Mouse (Mus musculus): ENCODE data around the gene Lin28b.
"Not testable (repeated sequence)": the region's sequence is repeated elsewhere in the genome, so short reads cannot be mapped to it uniquely, and the experiment has no call there.

Lin28b gene

GRCm38 (mm10) chr10:45411741-45412140 lies 74.5 kb downstream of the Lin28b start:
- DNase-seq (ENCODE audit: low spot score): no peak

- DNase-seq (ENCODE audit: low spot score): no peak
These were observed 75.4 kb downstream of the Lin28b start for GRCm38 (mm10) chr10:45410624-45411341.

- DNase-seq (ENCODE audit: low spot score): no peak
These were observed 86.4 kb downstream of the Lin28b start for GRCm38 (mm10) chr10:45399702-45400243.

- DNase-seq (ENCODE audit: low spot score): no peak
These were observed 88.0 kb downstream of the Lin28b start for GRCm38 (mm10) chr10:45398211-45398610.

- no peak for DNase-seq (ENCODE audit: low spot score)
These were observed 103.6 kb downstream of the Lin28b start for GRCm38 (mm10) chr10:45382637-45382958.

GRCm38 (mm10) chr10:45381937-45382636 lies 104.1 kb downstream of the Lin28b start:
- DNase-seq (ENCODE audit: low spot score): no peak

- no peak for DNase-seq (ENCODE audit: low spot score)
These were observed 107.9 kb downstream of the Lin28b start for GRCm38 (mm10) chr10:45378269-45378668.

- DNase-seq (ENCODE audit: low spot score): peak; percentile 49
These were observed 113.1 kb downstream of the Lin28b start for GRCm38 (mm10) chr10:45372994-45373692.

- DNase-seq (ENCODE audit: low spot score): no peak
These were observed 115.7 kb downstream of the Lin28b start for GRCm38 (mm10) chr10:45370545-45370944.

GRCm38 (mm10) chr10:45369639-45370038 lies 116.6 kb downstream of the Lin28b start:
- DNase-seq (ENCODE audit: low spot score): no peak

GRCm38 (mm10) chr10:45366987-45367705 lies 119.0 kb downstream of the Lin28b start:
- DNase-seq (ENCODE audit: low spot score): no peak

GRCm38 (mm10) chr10:45363396-45363795 lies 122.8 kb downstream of the Lin28b start:
- DNase-seq (ENCODE audit: low spot score): no peak

GRCm38 (mm10) chr10:45356091-45356490 lies 130.1 kb downstream of the Lin28b start:
- no peak for DNase-seq (ENCODE audit: low spot score)

- DNase-seq (ENCODE audit: low spot score): not testable (repeated sequence)
These were observed 138.1 kb downstream of the Lin28b start for GRCm38 (mm10) chr10:45348143-45348542.

- no peak for DNase-seq (ENCODE audit: low spot score)
These were observed 141.0 kb downstream of the Lin28b start for GRCm38 (mm10) chr10:45345217-45345616.

GRCm38 (mm10) chr10:45344381-45344780 lies 141.8 kb downstream of the Lin28b start:
- no peak for DNase-seq (ENCODE audit: low spot score)

GRCm38 (mm10) chr10:45339106-45339505 lies 147.1 kb downstream of the Lin28b start:
- no peak for DNase-seq (ENCODE audit: low spot score)

GRCm38 (mm10) chr10:45335434-45336422 lies 150.5 kb downstream of the Lin28b start, which contains the start of gene Bves:
Bves (plus strand) TSS chr10:45335772.
- DNase-seq (ENCODE audit: low spot score): peak; percentile 10

- no peak for DNase-seq (ENCODE audit: low spot score)
These were observed 151.3 kb downstream of the Lin28b start for GRCm38 (mm10) chr10:45334925-45335324.

GRCm38 (mm10) chr10:45328196-45329000 lies 157.8 kb downstream of the Lin28b start:
- no peak for DNase-seq (ENCODE audit: low spot score)
